Mouse (Mus musculus) CH12.LX (cell line): ENCODE data around the gene Grm8.

Source experiments
- CTCF ChIP-seq, 2 experiments: IDR thresholded peaks in 1 of 2; conservative IDR thresholded peaks in 1 of 2; 2 replicates each; pipeline ENCODE4 v1.5.1; 2011 to 2012; ENCODE audit warnings: low read depth in 2 of 2, low read length in 2 of 2, improper control_type of control experiment in 1 of 2, inconsistent platforms in 1 of 2, mild to moderate bottlenecking in 1 of 2, moderate library complexity in 1 of 2
- TCF12 ChIP-seq: IDR thresholded peaks from 2 replicates; pipeline ENCODE4 v1.6.1; 2014; ENCODE audit warnings: low read depth, mild to moderate bottlenecking, inconsistent platforms, low read length, improper control_type of control experiment

DNA sequence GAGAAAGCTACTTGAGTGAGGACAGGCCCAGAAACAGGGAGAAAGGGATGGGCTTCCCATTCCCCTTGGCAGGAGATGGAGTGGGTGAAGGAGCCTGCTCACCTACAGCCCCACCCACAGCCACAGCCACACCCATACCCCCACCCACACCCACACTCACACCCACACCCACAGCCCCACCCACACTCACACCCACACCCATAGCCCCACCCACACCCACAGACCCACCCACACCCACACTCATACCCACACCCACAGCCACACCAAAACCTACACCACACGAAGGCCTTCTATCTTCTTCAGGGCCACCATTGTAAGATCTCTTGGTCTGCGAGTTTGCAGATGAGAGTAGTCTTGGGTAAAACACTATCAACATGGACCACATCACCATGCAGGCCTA lies 137.7 kb downstream of the Grm8 start:
- TF ChIP-seq CTCF (conservative IDR thresholded peaks at IDR 0.05 in 1 of 2, IDR thresholded peaks at IDR 0.05 in 1 of 2; ENCODE audit: low read depth in 2 of 2, low read length in 2 of 2) (no peak), TCF12 (no peak)
